Mouse (Mus musculus): ENCODE results near the gene Cysrt1.

GRCm38 (mm10) chr2:25273010-25273409 lies 30.8 kb upstream of the Cysrt1 start:
- TF ChIP-seq CTCF (conservative IDR thresholded peaks at IDR 0.05; ENCODE audit: low read length) (no peak), POU5F1 (IDR thresholded peaks at IDR 0.05; ENCODE audit: borderline replicate concordance, low read length) (no peak), NANOG (IDR thresholded peaks at IDR 0.05; ENCODE audit: borderline replicate concordance, low read length) (no peak)
